Mouse (Mus musculus) lung, adult 10 weeks (tissue): ENCODE data around the gene Rel. TPM values are rescaled to one million over a fixed set of nuclear protein-coding genes. Genes with fewer than 3 reads are reported as not detected.

Experiments used
- polyA plus RNA-seq: library from polyadenylated mRNA; stranded (reverse); fragments of 350-450 nt; fragmentation: Illumina TruSeq; extraction: RNeasy Lipid Tissue Mini Kit (QIAGEN cat#74804); gene quantifications from one replicate; pipeline ENCODE4 v1.2.3, GENCODE M21; 2014; ENCODE audit warnings: low read depth, low replicate concordance; ENCODE audit not compliant: insufficient read depth

The Rel gene
- polyA plus RNA-seq, result 2.7 TPM

GRCm38 (mm10) chr11:23770760-23771506 is at the start of gene Rel:
Gene Rel (minus strand): TSS chr11:23770970.

Other genes with a start within 250 kb of the Rel start
- gene 1700093K21Rik, start 249.8 kb downstream of the Rel start, polyA plus RNA-seq, result not detected
- 6.4 TPM for gene 0610010F05Rik, start 137.3 kb downstream of the Rel start, polyA plus RNA-seq
- gene Pus10, start 105.3 kb downstream of the Rel start, polyA plus RNA-seq, result 6.2 TPM
- 17.5 TPM for gene Pex13, start 105.0 kb downstream of the Rel start, polyA plus RNA-seq
- 5.8 TPM for gene Papolg, start 124.3 kb upstream of the Rel start, polyA plus RNA-seq